Mouse (Mus musculus) stomach, embryonic 14.5 days (tissue): ENCODE results near the gene a. TPM values are rescaled to one million over a fixed set of nuclear protein-coding genes. Genes with fewer than 3 reads are reported as not detected.
A peak's percentile ranks its signal among the peaks of the same experiment; 100 is the strongest.

Experiments used
- ATAC-seq: fragments of 200-750 bp; cut with Nextera tagmentation; 2 replicates; pipeline ENCODE4 v1.8.0; 2017; ENCODE audit warnings: low read depth, moderate TSS enrichment; ENCODE audit not compliant: insufficient number of reproducible peaks, insufficient read depth, low FRiP score
- H3K27ac ChIP-seq: fragments of 300-500 bp; sonication (generic); 2 replicates; pipeline ENCODE4 v1.5.1; 2014; ENCODE audit warnings: mild to moderate bottlenecking, low read length, moderate library complexity, mixed read lengths
- H3K27me3 ChIP-seq: fragments of 300-500 bp; sonication (generic); 2 replicates; pipeline ENCODE4 v1.6.1; 2014; ENCODE audit warnings: low read length, control low read depth, mixed read lengths; ENCODE audit not compliant: control insufficient read depth, insufficient read depth
- H3K36me3 ChIP-seq: fragments of 300-500 bp; sonication (generic); 2 replicates; pipeline ENCODE4 v1.6.1; 2014; ENCODE audit warnings: mild to moderate bottlenecking, control low read depth, low read length, moderate library complexity, mixed read lengths; ENCODE audit not compliant: control insufficient read depth, insufficient read depth
- H3K4me1 ChIP-seq: fragments of 300-500 bp; sonication (generic); 2 replicates; pipeline ENCODE4 v1.6.1; 2014; ENCODE audit warnings: low read length, control low read depth, mixed read lengths; ENCODE audit not compliant: control insufficient read depth, insufficient read depth
- H3K4me2 ChIP-seq: fragments of 300-500 bp; sonication (generic); replicated peaks from 2 replicates; pipeline ENCODE4 v1.6.1; 2014; ENCODE audit warnings: low read depth, low read length, control low read depth
- H3K4me3 ChIP-seq: fragments of 300-500 bp; sonication (generic); 2 replicates; pipeline ENCODE4 v1.5.1; 2014; ENCODE audit warnings: low read depth, low read length, control low read depth
- H3K9ac ChIP-seq: fragments of 300-500 bp; sonication (generic); replicated peaks from 2 replicates; pipeline ENCODE4 v1.6.1; 2014; ENCODE audit warnings: low read depth, mild to moderate bottlenecking, control low read depth, low read length, moderate library complexity, mixed read lengths
- H3K9me3 ChIP-seq: fragments of 300-500 bp; sonication (generic); 2 replicates; pipeline ENCODE4 v1.6.1; 2016; ENCODE audit warnings: low read depth, low read length, control low read depth; ENCODE audit not compliant: control insufficient read depth
- WGBS: fragments of 180-500 bp; shearing (Covaris S2); extraction: QIAGEN DNeasy Blood & Tissue Kit; methylation state at CpG from one replicate; pipeline ENCODE4 v1.1.7; 2014; 5-methylcytosine and 5-hydroxymethylcytosine counted together
- polyA plus RNA-seq: library from polyadenylated mRNA; unstranded; fragments of >200 nt; fragmentation: Nextera tagmentation; extraction: Ambion mirVana; gene quantifications from 2 replicates; pipeline ENCODE4 v1.2.1, GENCODE M21; 2014

The a gene
- polyA plus RNA-seq = 0.76 TPM in 1 of 2 replicates, not detected in the other

DNA sequence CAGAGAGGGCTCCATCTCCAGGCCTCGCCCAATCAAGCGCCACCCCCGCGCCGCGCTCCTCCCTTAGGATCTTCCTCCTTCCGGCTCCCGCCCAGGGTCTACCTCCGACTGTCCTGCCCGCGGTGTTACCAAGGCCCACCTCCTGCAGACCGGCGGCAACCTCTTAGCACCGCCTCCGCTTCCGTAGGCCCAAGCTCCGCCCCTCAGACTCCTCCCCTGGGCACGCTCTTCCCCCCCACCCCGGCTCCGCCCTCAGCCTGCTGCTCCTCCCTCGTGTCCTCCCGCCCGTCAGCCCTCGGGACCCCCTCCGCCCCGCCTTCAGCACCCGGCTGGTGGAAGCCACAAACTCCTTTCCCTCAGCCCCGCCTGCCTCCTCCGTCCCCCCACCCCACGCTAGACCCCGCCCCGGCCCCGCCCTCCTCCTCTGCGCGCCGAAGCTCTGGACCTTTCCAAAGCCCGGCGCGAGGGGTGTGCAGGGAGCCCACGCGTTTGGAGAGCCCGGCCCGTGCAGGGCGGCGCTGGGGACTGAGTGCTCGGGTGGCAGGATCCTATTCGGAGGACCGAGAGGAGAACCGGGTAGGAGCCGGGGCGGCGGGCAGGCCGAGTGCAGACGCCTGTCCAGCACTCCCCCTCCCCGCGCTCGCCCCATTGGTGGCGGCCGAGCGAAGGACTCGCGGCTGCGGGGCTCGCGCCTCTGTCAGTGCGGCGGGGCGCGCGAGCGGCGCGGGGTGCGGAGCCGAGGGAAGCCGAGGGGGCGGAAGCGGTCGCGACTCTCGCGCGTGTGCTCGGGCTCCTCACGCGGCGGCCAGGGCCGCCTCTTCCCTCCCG, at the start of gene a, which contains the start of gene Raly:
TSS of gene a (plus strand) at position 747 of the 828 bp plus-strand sequence.
TSS of gene Raly (plus strand) at position 441 of the 828 bp plus-strand sequence.
- Histone ChIP-seq H3K36me3 (no peaks in the 10 kb centered on the region), H3K4me3 (peak within 1 kb of the TSS; percentile 98), H3K4me2 (peak within 1 kb of the TSS; percentile 67), H3K27me3 (no peaks in the 10 kb centered on the region), H3K4me1 (peaks cover 30% of the 10 kb centered on the region; the same call in 1 of the 2 replicates), H3K9ac (peak within 1 kb of the TSS; percentile 99), H3K9me3 (no peaks in the 10 kb centered on the region), H3K27ac (peak within 1 kb of the TSS; percentile 98)
- ATAC-seq = peak; percentile 97
- under 1% methylated on average over 83 of the region's 89 CpGs for WGBS

DNA sequence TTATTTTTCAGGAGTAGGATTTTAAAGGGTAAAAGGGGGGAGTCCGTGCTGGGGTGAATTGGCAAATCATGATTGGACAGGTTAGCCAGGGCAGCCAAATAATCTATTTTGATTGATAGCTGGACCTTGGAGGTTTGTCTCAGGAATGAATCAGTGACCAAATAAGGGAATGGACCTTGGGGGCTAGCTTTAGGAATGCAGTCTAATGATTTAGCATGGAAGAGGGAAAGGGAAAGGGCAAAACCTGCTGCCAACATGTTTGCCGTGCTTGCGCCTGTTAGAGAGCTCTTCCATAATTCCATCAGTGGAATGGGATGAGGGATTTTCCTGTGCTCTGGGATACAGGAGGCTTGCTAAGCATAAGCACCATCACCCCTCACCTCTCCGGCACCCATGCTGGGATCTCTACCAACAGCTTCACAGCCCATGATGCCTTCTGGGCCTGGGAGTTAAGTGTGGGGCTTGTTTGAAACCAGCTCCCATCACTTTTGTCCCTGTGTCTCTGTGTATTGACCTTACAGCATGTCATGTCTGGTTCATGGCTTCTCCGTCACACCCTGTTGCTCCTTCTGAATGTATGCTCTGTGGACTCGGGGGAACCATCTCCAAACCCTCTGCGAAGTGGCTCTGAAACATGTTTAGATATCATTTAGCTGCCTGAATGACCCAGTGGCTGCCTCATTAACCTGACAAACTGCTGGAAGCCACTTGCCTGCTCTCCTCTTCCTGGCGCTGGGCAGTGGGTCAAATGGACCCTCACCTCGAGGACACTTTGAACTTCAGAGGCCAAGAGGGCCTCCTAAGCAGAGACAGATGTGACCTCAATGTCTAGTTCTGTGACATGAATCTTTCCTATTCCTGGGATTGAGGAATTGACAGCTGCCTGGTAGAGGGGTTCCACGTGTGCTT, 48.0 kb upstream of the a start:
- no peaks in the 10 kb centered on the region for H3K9me3 ChIP-seq
- no peak overlapping the region for H3K4me3 ChIP-seq
- H3K27ac ChIP-seq = no peak overlapping the region
- H3K4me2 ChIP-seq = no peak overlapping the region
- H3K27me3 ChIP-seq = no peaks in the 10 kb centered on the region
- WGBS = 59% methylated on average over 10 of the region's 10 CpGs
- H3K4me1 ChIP-seq = no peaks in the 10 kb centered on the region
- no peak for ATAC-seq
- no peaks in the 10 kb centered on the region for H3K36me3 ChIP-seq
- H3K9ac ChIP-seq = no peak overlapping the region

DNA sequence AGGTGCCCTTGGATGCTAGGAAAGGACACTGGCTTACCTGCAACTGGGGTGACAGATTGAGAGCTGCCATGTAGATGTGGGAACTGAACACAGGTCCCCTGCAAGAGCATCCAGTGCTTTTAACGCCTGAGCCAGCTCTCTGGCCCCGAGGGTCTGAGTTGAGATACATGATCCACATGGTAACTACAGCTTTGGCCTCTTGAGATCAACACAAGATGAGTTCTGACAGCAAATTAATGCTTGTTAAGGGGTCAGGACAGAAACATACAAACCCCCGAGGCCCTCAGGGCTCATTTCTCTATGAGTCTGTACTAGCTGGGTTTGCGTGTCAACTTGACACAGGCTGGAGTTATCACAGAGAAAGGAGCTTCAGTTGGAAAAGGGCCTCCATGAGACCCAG, 47.3 kb upstream of the a start:
- WGBS = 60% methylated on average over 4 of the region's 4 CpGs
- Histone ChIP-seq H3K27me3 (no peaks in the 10 kb centered on the region), H3K36me3 (no peaks in the 10 kb centered on the region), H3K9me3 (no peaks in the 10 kb centered on the region), H3K4me1 (peaks cover 2% of the 10 kb centered on the region), H3K4me2 (no peak overlapping the region), H3K4me3 (no peak overlapping the region), H3K9ac (no peak overlapping the region), H3K27ac (no peak overlapping the region)
- no peak for ATAC-seq

DNA sequence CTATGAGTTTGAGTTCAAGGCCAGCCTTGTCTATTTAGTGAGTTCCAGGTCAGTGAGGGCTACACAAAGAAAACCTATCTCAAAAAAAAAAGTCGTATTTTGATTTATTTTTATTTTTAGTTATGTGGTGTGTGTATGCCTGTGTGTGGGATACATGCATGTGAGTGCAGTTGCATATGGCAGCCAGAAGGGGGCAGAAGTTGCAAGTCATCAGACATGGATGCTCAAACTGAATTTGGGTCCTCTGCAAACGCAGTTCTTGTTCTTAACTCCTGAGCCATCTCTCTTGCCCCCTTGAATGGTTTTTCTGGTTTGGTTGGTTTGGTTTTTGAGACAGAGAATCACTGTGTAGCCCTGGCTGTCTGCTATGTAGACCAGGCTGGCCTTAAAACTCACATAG, 42.8 kb upstream of the a start:
- Histone ChIP-seq H3K27ac (no peak overlapping the region), H3K36me3 (no peaks in the 10 kb centered on the region), H3K9ac (no peak overlapping the region), H3K4me3 (no peak overlapping the region), H3K9me3 (no peaks in the 10 kb centered on the region), H3K27me3 (no peaks in the 10 kb centered on the region), H3K4me2 (no peak overlapping the region), H3K4me1 (peaks cover 16% of the 10 kb centered on the region)
- no peak for ATAC-seq
- 84% methylated on average over 2 of the region's 2 CpGs for WGBS

DNA sequence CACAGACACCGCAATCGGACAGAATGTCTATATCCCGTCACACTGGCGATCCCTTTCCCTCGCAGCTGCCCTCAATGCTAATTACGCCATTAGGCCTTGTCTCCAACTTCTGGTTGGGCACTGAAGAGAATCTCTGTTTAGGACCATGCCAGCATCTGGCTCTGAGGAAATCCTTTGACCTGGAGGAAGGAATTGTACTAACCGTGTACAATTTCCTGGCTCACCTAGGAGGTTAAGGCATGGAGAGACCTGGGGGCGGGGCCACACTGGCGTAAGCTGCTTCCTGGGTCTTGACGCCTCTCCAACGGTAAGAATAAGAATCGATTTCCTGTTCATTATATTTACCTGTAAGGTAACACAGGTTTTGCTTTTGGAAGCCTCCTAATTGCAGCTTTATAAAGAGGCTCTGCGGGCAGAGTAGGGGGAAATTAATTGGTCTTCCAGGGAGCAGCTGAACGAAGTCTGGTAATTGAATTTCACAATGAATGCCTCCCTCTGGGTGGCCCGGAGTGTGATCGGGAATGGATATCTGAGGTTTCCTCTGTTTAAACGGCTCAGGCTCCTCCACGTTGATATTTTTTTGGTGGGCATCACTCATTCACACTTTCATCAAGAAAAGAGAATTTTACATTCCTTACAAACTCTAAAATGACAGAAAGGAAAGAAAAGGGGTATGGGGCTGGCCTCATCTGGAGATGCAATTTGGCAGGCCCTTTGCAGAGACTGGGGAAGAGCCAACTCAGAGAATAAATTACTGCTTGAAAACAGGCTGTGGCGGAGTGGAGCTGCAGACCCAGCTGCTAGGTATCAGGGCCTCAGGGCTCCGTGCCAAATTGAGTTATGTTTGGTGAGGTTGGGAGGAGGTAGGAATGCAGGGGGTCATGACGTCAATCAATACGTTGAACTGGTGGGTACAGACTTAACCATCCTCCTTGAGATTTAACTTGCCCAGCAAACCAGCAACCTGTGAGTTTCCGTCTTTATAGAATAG, 41.9 kb upstream of the a start:
- peak; percentile 65; the same call in 1 of the 2 replicates for ATAC-seq
- H3K9ac ChIP-seq = no peak overlapping the region
- peak overlapping the region; percentile 4; the same call in 1 of the 2 replicates for H3K4me2 ChIP-seq
- peaks cover 16% of the 10 kb centered on the region for H3K4me1 ChIP-seq
- WGBS = 49% methylated on average over 23 of the region's 23 CpGs
- no peaks in the 10 kb centered on the region for H3K36me3 ChIP-seq
- H3K9me3 ChIP-seq = no peaks in the 10 kb centered on the region
- H3K27ac ChIP-seq = peak overlapping the region; percentile 71; the same call in 1 of the 2 replicates
- H3K27me3 ChIP-seq = no peaks in the 10 kb centered on the region
- no peak overlapping the region for H3K4me3 ChIP-seq

GRCm38 (mm10) chr2:154751924-154752323, 39.3 kb upstream of the a start:
- Histone ChIP-seq H3K4me1 (peaks cover 16% of the 10 kb centered on the region), H3K27me3 (no peaks in the 10 kb centered on the region), H3K9ac (no peak overlapping the region), H3K4me2 (no peak overlapping the region), H3K36me3 (no peaks in the 10 kb centered on the region), H3K27ac (no peak overlapping the region), H3K9me3 (no peaks in the 10 kb centered on the region), H3K4me3 (no peak overlapping the region)
- no peak for ATAC-seq
- WGBS = 58% methylated on average over 8 of the region's 8 CpGs

DNA sequence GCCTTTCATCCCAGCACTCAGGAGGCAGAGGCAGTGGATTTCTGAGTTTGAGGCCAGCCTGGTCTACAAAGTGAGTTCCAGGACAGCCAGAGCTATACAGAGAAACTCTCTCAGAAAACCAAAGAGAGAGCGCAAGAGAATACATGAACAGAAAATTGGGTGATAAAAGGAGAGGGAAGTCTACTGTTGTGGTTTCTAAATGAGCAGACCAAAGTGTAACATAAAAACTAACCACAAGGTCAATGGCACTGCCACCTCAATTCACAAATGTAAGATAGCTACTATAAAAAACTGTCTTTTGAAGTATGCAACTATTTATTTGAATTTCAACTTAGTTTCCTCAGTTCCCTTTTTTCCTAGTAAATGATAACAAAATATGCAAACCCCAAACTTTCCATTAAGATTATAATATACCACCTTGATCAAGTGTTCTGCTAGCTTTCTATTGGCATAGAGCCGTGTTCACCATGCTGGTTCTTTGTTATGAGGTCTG, 37.1 kb upstream of the a start:
- Histone ChIP-seq H3K4me3 (no peak overlapping the region), H3K4me1 (peaks cover 12% of the 10 kb centered on the region), H3K36me3 (no peaks in the 10 kb centered on the region), H3K9ac (no peak overlapping the region), H3K9me3 (no peaks in the 10 kb centered on the region), H3K27ac (no peak overlapping the region), H3K4me2 (no peak overlapping the region), H3K27me3 (no peaks in the 10 kb centered on the region)
- ATAC-seq = no peak
- WGBS = 81% methylated on average over 2 of the region's 2 CpGs
